Mouse (Mus musculus) forelimb bud, embryonic 11.5 days (tissue): ENCODE data around the gene Mc3r.

Experiments used
- DNase-seq: peaks from one replicate; pipeline ENCODE4 v3.0.0-alpha.2; 2012; ENCODE audit warnings: low read depth, low spot score

Mc3r gene

GRCm38 (mm10) chr2:172298542-172298941 lies 50.2 kb downstream of the Mc3r start:
- DNase-seq: no peak

- DNase-seq: no peak
Measured at GRCm38 (mm10) chr2:172299126-172299921, 51.0 kb downstream of the Mc3r start.
